Mouse (Mus musculus) midbrain, embryonic 10.5 days (tissue): ENCODE data around the gene Rgs17. TPM values are rescaled to one million over a fixed set of nuclear protein-coding genes. Genes with fewer than 3 reads are reported as not detected.

ENCODE experiments used
- DNase-seq: peaks from one replicate; pipeline ENCODE4 v3.0.0-alpha.2; 2017; ENCODE audit warnings: low spot score
- H3K27ac ChIP-seq: fragments of 300-500 bp; sonication (generic); replicated peaks from 2 replicates; pipeline ENCODE4 v1.5.1; 2016; ENCODE audit warnings: mild to moderate bottlenecking
- H3K27me3 ChIP-seq: fragments of 300-500 bp; sonication (generic); 2 replicates; pipeline ENCODE4 v1.6.1; 2016; ENCODE audit warnings: low read depth, mild to moderate bottlenecking; ENCODE audit not compliant: poor library complexity, severe bottlenecking
- H3K36me3 ChIP-seq: fragments of 300-500 bp; sonication (generic); 2 replicates; pipeline ENCODE4 v1.6.1; 2016; ENCODE audit warnings: mild to moderate bottlenecking, moderate library complexity
- H3K4me1 ChIP-seq: fragments of 300-500 bp; sonication (generic); 2 replicates; pipeline ENCODE4 v1.6.1; 2016
- H3K4me3 ChIP-seq: fragments of 300-500 bp; sonication (generic); 2 replicates; pipeline ENCODE4 v1.5.1; 2016; ENCODE audit warnings: mild to moderate bottlenecking, moderate library complexity
- H3K9me3 ChIP-seq: fragments of 300-500 bp; sonication (generic); replicated peaks from 2 replicates; pipeline ENCODE4 v1.6.1; 2016; ENCODE audit warnings: mild to moderate bottlenecking
- WGBS: fragments of 180-500 bp; shearing (Covaris S2); methylation state at CpG from one replicate; pipeline ENCODE4 v1.1.7; 2016; 5-methylcytosine and 5-hydroxymethylcytosine counted together
- polyA plus RNA-seq: library from polyadenylated mRNA; unstranded; fragments of >200 nt; fragmentation: Nextera tagmentation; extraction: Ambion mirVana; gene quantifications from 2 replicates; pipeline ENCODE4 v1.2.1, GENCODE M21; 2016

Rgs17 gene
- polyA plus RNA-seq, 1 experiment from 2014 or later, result 1.3 TPM

DNA sequence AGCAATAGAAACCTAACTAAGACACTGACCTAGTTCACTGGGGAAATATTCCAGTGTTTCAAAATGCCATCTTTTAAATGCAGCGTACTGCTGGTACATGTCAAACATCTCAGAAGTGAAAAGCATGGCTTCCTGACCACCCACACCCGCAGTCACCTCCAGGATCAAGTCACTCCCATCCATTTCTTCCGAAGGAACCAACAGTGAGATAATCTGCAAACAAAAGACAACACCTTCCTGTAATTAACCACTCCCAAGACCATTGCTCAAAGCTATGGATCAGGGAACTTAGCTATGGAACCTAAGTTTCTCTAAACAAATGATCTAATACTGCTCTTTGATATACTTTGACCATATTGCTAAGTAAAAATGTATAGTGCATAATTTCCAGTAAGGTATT, 103.4 kb downstream of the Rgs17 start:
- H3K36me3 ChIP-seq, result peaks cover 75% of the 10 kb centered on the region
- no peaks in the 10 kb centered on the region for H3K9me3 ChIP-seq
- H3K27me3 ChIP-seq, result no peaks in the 10 kb centered on the region
- peaks cover 14% of the 10 kb centered on the region for H3K4me1 ChIP-seq
- H3K4me3 ChIP-seq, result no peak overlapping the region
- no peak overlapping the region for H3K27ac ChIP-seq
- no peak for DNase-seq
- 93% methylated on average over 3 of the region's 3 CpGs for WGBS

DNA sequence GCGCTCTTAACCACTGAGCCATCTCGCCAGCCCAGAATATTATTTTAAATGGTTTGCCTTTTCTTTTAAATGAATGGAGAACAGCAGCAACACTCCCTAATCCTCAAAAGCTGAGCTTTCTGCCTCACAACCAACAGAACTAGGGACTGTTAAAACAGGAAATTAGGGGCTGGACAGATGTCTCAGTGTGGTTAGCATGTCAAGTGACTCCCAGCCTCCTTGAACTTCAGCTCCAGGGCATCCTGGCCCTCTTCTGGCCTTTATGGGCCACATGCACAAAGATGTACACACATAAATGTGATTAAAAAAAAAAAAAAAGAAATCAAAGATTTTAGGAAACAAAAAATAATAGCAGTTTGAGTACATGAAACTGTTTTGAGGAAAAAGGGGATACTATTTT, 106.2 kb downstream of the Rgs17 start:
- no peak overlapping the region for H3K27ac ChIP-seq

DNA sequence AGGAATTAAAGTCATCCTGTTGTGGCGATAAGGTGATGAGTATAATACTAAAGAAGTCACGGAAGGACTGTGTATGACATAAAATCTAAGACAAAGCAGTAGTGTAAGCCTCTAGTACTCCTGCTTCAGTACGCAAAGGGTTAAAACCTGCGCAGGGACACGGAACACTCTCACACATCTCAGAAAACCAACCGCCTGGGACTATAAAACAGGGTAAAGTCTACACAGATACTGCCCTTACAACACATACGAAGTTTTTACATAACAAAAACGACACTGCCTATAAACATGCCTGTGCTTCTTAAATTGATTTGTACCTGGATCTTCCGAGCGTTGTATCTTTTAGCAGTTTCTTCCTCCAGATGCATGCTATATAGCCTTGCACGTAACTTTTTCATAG, 108.5 kb downstream of the Rgs17 start:
- 93% methylated on average over 11 of the region's 11 CpGs for WGBS
- Histone ChIP-seq H3K27me3 (no peaks in the 10 kb centered on the region), H3K9me3 (no peaks in the 10 kb centered on the region), H3K4me3 (no peak overlapping the region), H3K36me3 (peaks cover 78% of the 10 kb centered on the region), H3K4me1 (no peaks in the 10 kb centered on the region), H3K27ac (no peak overlapping the region)
- DNase-seq, result no peak

More for the DNA sequence above, 106.2 kb downstream of the Rgs17 start:
- H3K9me3 ChIP-seq, result no peaks in the 10 kb centered on the region
- H3K36me3 ChIP-seq, result peaks cover 95% of the 10 kb centered on the region
- no peak for DNase-seq
- no peaks in the 10 kb centered on the region for H3K27me3 ChIP-seq
- WGBS, result 97% methylated on average over 2 of the region's 2 CpGs
- H3K4me1 ChIP-seq, result no peaks in the 10 kb centered on the region
- H3K4me3 ChIP-seq, result no peak overlapping the region

DNA sequence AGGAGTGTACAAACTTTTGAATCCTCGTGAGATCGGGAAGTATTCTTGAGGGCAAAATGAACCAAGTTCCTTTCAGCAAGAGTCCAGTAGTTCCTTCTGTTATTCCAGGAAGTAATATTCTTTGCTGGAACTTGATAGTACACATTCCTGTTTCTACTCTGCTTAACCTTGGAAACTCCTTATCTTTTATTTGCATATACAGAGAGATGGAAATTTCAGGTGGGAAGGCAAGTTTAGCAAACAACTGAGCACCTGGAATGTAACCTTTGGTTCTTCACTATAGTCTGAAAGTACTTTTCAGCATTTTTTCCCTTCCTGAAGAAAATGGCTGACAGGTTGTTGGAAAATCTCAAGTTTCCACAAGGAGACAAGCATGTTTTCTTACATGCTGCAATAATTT, 114.5 kb downstream of the Rgs17 start:
- H3K27me3 ChIP-seq, result no peaks in the 10 kb centered on the region
- no peak overlapping the region for H3K4me3 ChIP-seq
- no peak for DNase-seq
- H3K36me3 ChIP-seq, result peaks cover 25% of the 10 kb centered on the region
- H3K27ac ChIP-seq, result no peak overlapping the region
- H3K4me1 ChIP-seq, result peaks cover 18% of the 10 kb centered on the region
- 92% methylated on average over 2 of the region's 2 CpGs for WGBS
- H3K9me3 ChIP-seq, result no peaks in the 10 kb centered on the region

- H3K9me3 ChIP-seq, result no peaks in the 10 kb centered on the region
- peaks cover 25% of the 10 kb centered on the region for H3K4me1 ChIP-seq
- WGBS, result 90% methylated on average over 4 of the region's 4 CpGs
- H3K36me3 ChIP-seq, result peaks cover 25% of the 10 kb centered on the region
- peak overlapping the region; percentile 97 for H3K27ac ChIP-seq
- DNase-seq, result no peak
- no peaks in the 10 kb centered on the region for H3K27me3 ChIP-seq
- H3K4me3 ChIP-seq, result no peak overlapping the region
Observed at GRCm38 (mm10) chr10:5806996-5807395, 115.2 kb downstream of the Rgs17 start.

- Histone ChIP-seq H3K27me3 (no peaks in the 10 kb centered on the region), H3K36me3 (peaks cover 25% of the 10 kb centered on the region), H3K4me3 (peak overlapping the region; percentile 84), H3K27ac (peak overlapping the region; percentile 97), H3K9me3 (no peaks in the 10 kb centered on the region), H3K4me1 (peaks cover 31% of the 10 kb centered on the region)
- DNase-seq, result no peak
- WGBS, result 23% methylated on average over 8 of the region's 8 CpGs
Observed at GRCm38 (mm10) chr10:5806416-5806815, 115.8 kb downstream of the Rgs17 start.

DNA sequence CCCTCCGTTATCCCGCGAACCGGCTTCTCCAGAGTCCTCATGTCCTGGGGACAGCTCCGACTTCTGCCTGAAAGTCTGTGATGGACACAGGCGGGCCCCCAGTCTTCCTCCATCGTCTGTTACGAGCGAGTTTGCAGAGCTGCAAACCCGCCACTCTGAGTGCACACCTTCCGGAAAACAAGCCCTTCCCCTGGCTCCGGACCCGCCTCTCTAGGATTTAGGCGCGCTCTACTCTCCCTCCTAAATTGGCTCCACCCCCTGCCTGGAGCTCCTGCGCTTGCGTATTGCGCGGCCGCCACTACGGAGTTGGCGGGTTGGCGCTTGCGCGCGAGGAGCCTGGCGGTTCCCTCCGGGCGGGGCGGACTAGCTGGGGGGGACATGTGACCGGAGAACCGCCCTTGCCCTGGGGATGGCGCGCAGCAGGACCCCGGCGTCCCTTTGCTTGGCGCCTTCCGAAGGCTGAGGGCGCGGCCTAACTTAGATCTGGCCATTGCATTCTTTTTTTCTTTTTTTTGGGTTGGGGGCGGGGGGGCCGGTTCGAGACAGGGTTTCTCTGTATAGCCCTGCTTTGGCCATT, 116.4 kb downstream of the Rgs17 start:
- under 1% methylated on average over 43 of the region's 43 CpGs for WGBS

DNA sequence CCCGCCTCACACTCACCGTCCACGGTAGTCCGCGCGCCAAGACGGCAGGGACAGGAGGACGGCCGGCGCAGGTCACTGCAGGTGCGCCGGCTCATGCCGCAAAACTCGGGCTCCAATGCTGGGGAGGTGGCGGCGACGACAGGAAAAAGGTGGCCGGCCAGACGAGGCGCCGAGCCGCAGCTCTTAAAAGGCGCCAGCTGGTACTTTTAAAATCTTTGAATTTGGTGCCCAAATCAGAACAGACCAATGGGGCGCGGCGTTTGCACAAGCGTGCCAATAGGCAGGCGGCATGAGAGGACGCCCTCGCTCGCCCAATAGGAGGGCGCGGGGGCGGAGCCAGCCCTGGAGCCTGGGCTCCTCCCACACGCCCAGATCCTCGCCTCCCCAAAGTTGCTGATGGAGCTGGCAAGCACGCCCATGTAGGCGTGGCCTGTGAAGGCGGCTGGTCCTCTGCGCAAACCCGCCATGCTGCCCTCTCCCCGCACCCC, 116.9 kb downstream of the Rgs17 start, which contains the start of gene Fbxo5:
TSS of gene Fbxo5 (minus strand) at position 358 of the 488 bp plus-strand sequence.
- Histone ChIP-seq H3K36me3 (peaks cover 29% of the 10 kb centered on the region), H3K27ac (peak within 1 kb of the TSS; percentile 97), H3K9me3 (no peaks in the 10 kb centered on the region), H3K4me3 (peak within 1 kb of the TSS; percentile 84), H3K4me1 (peaks cover 36% of the 10 kb centered on the region), H3K27me3 (no peaks in the 10 kb centered on the region)
- peak; percentile 97 for DNase-seq
- WGBS, result under 1% methylated on average over 42 of the region's 42 CpGs

More for the DNA sequence above, 116.4 kb downstream of the Rgs17 start:
- no peaks in the 10 kb centered on the region for H3K27me3 ChIP-seq
- peak; percentile 97 for DNase-seq
- H3K4me1 ChIP-seq, result peaks cover 36% of the 10 kb centered on the region
- peaks cover 25% of the 10 kb centered on the region for H3K36me3 ChIP-seq
- H3K9me3 ChIP-seq, result no peaks in the 10 kb centered on the region
- H3K4me3 ChIP-seq, result peak overlapping the region; percentile 84
- H3K27ac ChIP-seq, result peak overlapping the region; percentile 97

- H3K27me3 ChIP-seq, result no peaks in the 10 kb centered on the region
- peaks cover 36% of the 10 kb centered on the region for H3K4me1 ChIP-seq
- H3K4me3 ChIP-seq, result peak overlapping the region; percentile 84
- peak; percentile 63 for DNase-seq
- no peaks in the 10 kb centered on the region for H3K9me3 ChIP-seq
- H3K36me3 ChIP-seq, result peaks cover 34% of the 10 kb centered on the region
- peak overlapping the region; percentile 97 for H3K27ac ChIP-seq
- WGBS, result under 1% methylated on average over 24 of the region's 24 CpGs
Observed at GRCm38 (mm10) chr10:5804691-5805156, 117.5 kb downstream of the Rgs17 start.

DNA sequence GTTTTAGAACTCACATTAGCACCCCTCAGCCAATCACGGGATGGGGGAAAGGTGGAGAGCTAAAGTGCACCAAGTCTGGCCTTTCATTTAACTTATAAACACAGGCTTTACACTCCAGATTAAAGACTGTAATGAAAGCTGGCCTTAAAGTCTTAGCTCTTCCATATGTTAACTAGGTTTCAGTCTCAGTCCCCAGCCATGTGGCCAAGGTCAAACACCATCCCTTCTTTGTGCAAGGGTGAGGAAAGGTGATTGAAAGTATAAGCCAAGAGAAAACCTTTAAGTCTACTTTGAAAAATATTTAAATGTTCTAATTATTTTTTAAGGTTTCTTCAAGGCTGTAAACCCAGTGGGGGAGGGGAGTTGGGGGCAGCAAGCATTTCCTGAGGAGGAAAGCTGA, 118.5 kb downstream of the Rgs17 start:
- Histone ChIP-seq H3K9me3 (no peaks in the 10 kb centered on the region), H3K36me3 (peaks cover 42% of the 10 kb centered on the region), H3K4me1 (peaks cover 36% of the 10 kb centered on the region), H3K27ac (peak overlapping the region; percentile 97), H3K27me3 (no peaks in the 10 kb centered on the region), H3K4me3 (peak overlapping the region; percentile 84)
- no peak for DNase-seq
- WGBS, result 21% methylated on average over 1 of the region's 1 CpGs

GRCm38 (mm10) chr10:5802866-5803265, 119.3 kb downstream of the Rgs17 start:
- H3K36me3 ChIP-seq, result peaks cover 51% of the 10 kb centered on the region

GRCm38 (mm10) chr10:5800490-5800889, 121.7 kb downstream of the Rgs17 start:
- H3K36me3 ChIP-seq, result peaks cover 53% of the 10 kb centered on the region

More at GRCm38 (mm10) chr10:5802866-5803265, 119.3 kb downstream of the Rgs17 start:
- peaks cover 36% of the 10 kb centered on the region for H3K4me1 ChIP-seq
- H3K27me3 ChIP-seq, result no peaks in the 10 kb centered on the region
- peak overlapping the region; percentile 84 for H3K4me3 ChIP-seq
- 48% methylated on average over 6 of the region's 6 CpGs for WGBS
- no peaks in the 10 kb centered on the region for H3K9me3 ChIP-seq
- peak overlapping the region; percentile 9; the same call in 1 of the 2 replicates for H3K27ac ChIP-seq
- DNase-seq, result no peak

GRCm38 (mm10) chr10:5798069-5798468, 124.1 kb downstream of the Rgs17 start:
- DNase-seq, result no peak
- H3K36me3 ChIP-seq, result peaks cover 52% of the 10 kb centered on the region
- no peak overlapping the region for H3K27ac ChIP-seq
- H3K4me1 ChIP-seq, result peaks cover 21% of the 10 kb centered on the region
- H3K9me3 ChIP-seq, result no peaks in the 10 kb centered on the region
- H3K27me3 ChIP-seq, result no peaks in the 10 kb centered on the region
- H3K4me3 ChIP-seq, result no peak overlapping the region
- WGBS, result 85% methylated on average over 4 of the region's 4 CpGs

More at GRCm38 (mm10) chr10:5800490-5800889, 121.7 kb downstream of the Rgs17 start:
- 95% methylated on average over 1 of the region's 1 CpGs for WGBS
- Histone ChIP-seq H3K27ac (no peak overlapping the region), H3K4me1 (peaks cover 29% of the 10 kb centered on the region), H3K27me3 (no peaks in the 10 kb centered on the region), H3K9me3 (no peaks in the 10 kb centered on the region), H3K4me3 (no peak overlapping the region)
- DNase-seq, result no peak
